8 mouse cellular contexts compared by ENCODE assay signal in genomic region chr11:75678747-75679438, GRCm38 (mm10). TPM values are rescaled to one million over a fixed set of nuclear protein-coding genes. Genes with fewer than 3 reads are reported as not detected.
A peak's percentile ranks its signal among the peaks of the same experiment; 100 is the strongest.
DNase-seq lines count a peak whose midpoint lies in the region; ATAC-seq lines count a peak whose summit lies in the region.

Gene Crk (plus strand): TSS chr11:75679259.

- peak within 1 kb of the TSS; percentile 99 for H3K27ac ChIP-seq in heart, embryonic 13.5 days (replicated peaks)
- peak within 1 kb of the TSS; percentile 93 for H3K27ac ChIP-seq in liver, embryonic 12.5 days
- peak within 1 kb of the TSS; percentile 97 for H3K27ac ChIP-seq in stomach, embryonic 15.5 days

- peaks cover 34% of the 10 kb centered on the region for H3K4me1 ChIP-seq in heart, embryonic 13.5 days
- peaks cover 42% of the 10 kb centered on the region for H3K4me1 ChIP-seq in liver, embryonic 12.5 days
- peaks cover 8% of the 10 kb centered on the region; the same call in 1 of the 2 replicates for H3K4me1 ChIP-seq in stomach, embryonic 15.5 days

- peak within 1 kb of the TSS; percentile 99 for H3K9ac ChIP-seq in heart, embryonic 13.5 days
- peak within 1 kb of the TSS; percentile 95 for H3K9ac ChIP-seq in liver, embryonic 12.5 days
- peak within 1 kb of the TSS; percentile 97 for H3K9ac ChIP-seq in stomach, embryonic 15.5 days

- peak; percentile 95 for ATAC-seq in erythroid progenitor cell, adult 5-6 weeks (replicated peaks; ENCODE audit: low FRiP score, poor library complexity, severe bottlenecking)
- peak; percentile 94 for ATAC-seq in heart, embryonic 13.5 days (ENCODE audit: extremely low read depth, insufficient number of reproducible peaks, low FRiP score, low TSS enrichment)
- ATAC-seq in liver, embryonic 12.5 days = peak; percentile 98
- peak; percentile 96 for ATAC-seq in stomach, embryonic 15.5 days (ENCODE audit: insufficient read depth, low FRiP score, low read depth)

- H3K9me3 ChIP-seq in heart, embryonic 13.5 days = no peaks in the 10 kb centered on the region
- no peaks in the 10 kb centered on the region for H3K9me3 ChIP-seq in liver, embryonic 12.5 days (replicated peaks)
- H3K9me3 ChIP-seq in stomach, embryonic 15.5 days = no peaks in the 10 kb centered on the region

- H3K27me3 ChIP-seq in heart, embryonic 13.5 days (replicated peaks) = no peaks in the 10 kb centered on the region
- no peaks in the 10 kb centered on the region for H3K27me3 ChIP-seq in liver, embryonic 12.5 days (replicated peaks)
- no peaks in the 10 kb centered on the region for H3K27me3 ChIP-seq in stomach, embryonic 15.5 days (replicated peaks)

- H3K36me3 ChIP-seq in heart, embryonic 13.5 days = peaks cover 20% of the 10 kb centered on the region
- H3K36me3 ChIP-seq in liver, embryonic 12.5 days = peaks cover 28% of the 10 kb centered on the region
- H3K36me3 ChIP-seq in stomach, embryonic 15.5 days = peaks cover 5% of the 10 kb centered on the region

- peak within 1 kb of the TSS; percentile 100 for H3K4me3 ChIP-seq in heart, embryonic 13.5 days
- peak within 1 kb of the TSS; percentile 95 for H3K4me3 ChIP-seq in liver, embryonic 12.5 days
- H3K4me3 ChIP-seq in stomach, embryonic 15.5 days (replicated peaks) = peak within 1 kb of the TSS; percentile 99

- peak within 1 kb of the TSS; percentile 90 for H3K4me2 ChIP-seq in heart, embryonic 13.5 days
- H3K4me2 ChIP-seq in liver, embryonic 12.5 days = peak within 1 kb of the TSS; percentile 81
- peak within 1 kb of the TSS; percentile 74 for H3K4me2 ChIP-seq in stomach, embryonic 15.5 days

- WGBS in heart, embryonic 13.5 days = under 1% methylated on average over 55 of the region's 55 CpGs
- WGBS in liver, embryonic 12.5 days (ENCODE audit: insufficient replicate concordance) = under 1% methylated on average over 53 of the region's 55 CpGs
- WGBS in stomach, embryonic 15.5 days = under 1% methylated on average over 55 of the region's 55 CpGs

- peak; percentile 99 for DNase-seq in CD4-positive helper T cell, adult 2 months (ENCODE audit: low read depth, low spot score)
- DNase-seq in brain, embryonic 18.5 days (ENCODE audit: low read depth, low spot score) = peak; percentile 91
- DNase-seq in kidney, postnatal 10 days = peak; percentile 99
- DNase-seq in natural killer cell, adult 2 months (ENCODE audit: low spot score in 2 of 2) = peak; percentile 99

RNA-seq across cellular contexts. Expression of gene Crk, which starts in this region (rescaled TPM):
- total RNA-seq in erythroid progenitor cell, adult 5-6 weeks (2015; ENCODE audit: low replicate concordance) = 32.1 and 41.5 TPM in 2 replicates
- total RNA-seq in erythroid progenitor cell, adult 5-6 weeks (2017; ENCODE audit: low replicate concordance) = 43.8 and 83.8 TPM in 2 replicates
- 84.8 and 93.1 TPM in 2 replicates for polyA plus RNA-seq in heart, embryonic 13.5 days (2015; fragmentation: Nextera tagmentation; extraction: Ambion mirVana)
- 50.2 and 53.6 TPM in 2 replicates for polyA plus RNA-seq in liver, embryonic 12.5 days (2016; fragmentation: Nextera tagmentation; extraction: Ambion mirVana)
- 108 and 116 TPM in 2 replicates for polyA plus RNA-seq in stomach, embryonic 15.5 days (2015; fragmentation: Nextera tagmentation; extraction: Ambion mirVana)

Comparison
In these comparisons a context has a peak if more than half of its experiments do, and no peak if none do; other contexts are left out.
1. Peak in every context shown above with its lines: DNase-seq, ATAC-seq, H3K4me3 ChIP-seq and H3K27ac ChIP-seq.